Mouse (Mus musculus): ENCODE results near the gene Lsr. TPM values are rescaled to one million over a fixed set of nuclear protein-coding genes. Genes with fewer than 3 reads are reported as not detected.

Gene Lsr
- polyA plus RNA-seq, 1 experiment from 2014 or later, result 16.6 TPM

DNA sequence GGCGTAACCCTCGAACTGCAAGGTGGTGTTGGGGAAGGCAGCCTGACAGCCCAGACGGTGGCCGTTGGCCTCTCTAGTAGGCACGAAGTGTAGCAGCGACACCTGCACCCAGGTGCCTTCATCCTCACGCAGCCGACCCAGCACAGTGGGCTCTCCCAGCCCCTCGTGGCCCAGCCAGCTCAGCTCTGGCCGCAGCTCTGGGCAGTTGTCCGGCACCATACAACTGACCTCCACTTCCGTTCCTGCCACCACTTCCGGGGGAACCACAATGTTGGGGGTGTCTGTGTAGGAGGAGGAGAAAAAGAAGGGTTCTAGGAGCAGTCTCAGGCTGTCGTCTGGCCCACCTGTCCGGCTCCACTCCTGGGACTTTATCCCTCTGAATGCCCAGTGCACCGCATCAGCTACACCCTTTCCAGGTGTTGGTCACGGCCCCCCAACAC lies 64.3 kb downstream of the Lsr start:
- no peaks in the 10 kb centered on the region for H3K9me3 ChIP-seq (ENCODE audit: control insufficient read depth, low read length)
- no peaks in the 10 kb centered on the region for H3K4me1 ChIP-seq (ENCODE audit: control insufficient read depth, insufficient read depth, low read length)
- no peak for DNase-seq (ENCODE audit: low spot score)
- peak; percentile 31; the same call in 1 of the 2 replicates for ATAC-seq (ENCODE audit: insufficient read depth, low FRiP score, low TSS enrichment)
- H3K4me3 ChIP-seq (ENCODE audit: low read depth, low read length), result no peak overlapping the region
- H3K27ac ChIP-seq (ENCODE audit: low read depth, low read length), result no peak overlapping the region
- H3K36me3 ChIP-seq (ENCODE audit: control insufficient read depth, insufficient read depth, low read length), result no peaks in the 10 kb centered on the region
- 28% methylated on average over 17 of the region's 17 CpGs for WGBS
- no peak overlapping the region for H3K9ac ChIP-seq (ENCODE audit: low read length)
- no peaks in the 10 kb centered on the region for H3K27me3 ChIP-seq (ENCODE audit: control insufficient read depth, insufficient read depth, low read length)
- peak overlapping the region; percentile 51 for H3K4me2 ChIP-seq (ENCODE audit: low read depth)

GRCm38 (mm10) chr7:30908277-30908991 lies 64.8 kb downstream of the Lsr start:
- Histone ChIP-seq H3K4me1 (ENCODE audit: control insufficient read depth, insufficient read depth, low read length) (no peaks in the 10 kb centered on the region), H3K9me3 (ENCODE audit: control insufficient read depth, low read length) (no peaks in the 10 kb centered on the region), H3K27ac (ENCODE audit: low read depth, low read length) (no peak overlapping the region), H3K27me3 (ENCODE audit: control insufficient read depth, insufficient read depth, low read length) (no peaks in the 10 kb centered on the region), H3K4me2 (ENCODE audit: low read depth) (peak overlapping the region; percentile 51), H3K4me3 (ENCODE audit: low read depth, low read length) (peak overlapping the region; percentile 15), H3K36me3 (ENCODE audit: control insufficient read depth, insufficient read depth, low read length) (no peaks in the 10 kb centered on the region), H3K9ac (ENCODE audit: low read length) (no peak overlapping the region)
- DNase-seq (ENCODE audit: low spot score) (peak; percentile 53), ATAC-seq (ENCODE audit: insufficient read depth, low FRiP score, low TSS enrichment) (peak; percentile 71)
- WGBS, result 2% methylated on average over 21 of the region's 26 CpGs

Other genes starting within 250 kb of the Lsr start
- 167 and 172 TPM in 2 replicates for gene Tmem147, start 243.9 kb downstream of the Lsr start, polyA plus RNA-seq (2014; fragmentation: Nextera tagmentation; extraction: Ambion mirVana)
- gene Gapdhs, start 229.8 kb downstream of the Lsr start, polyA plus RNA-seq (2014; fragmentation: Nextera tagmentation; extraction: Ambion mirVana), result 0.27 and 0.88 TPM in 2 replicates
- 0.09 and 0.74 TPM in 2 replicates for gene Sbsn, start 222.0 kb downstream of the Lsr start, polyA plus RNA-seq (2014; fragmentation: Nextera tagmentation; extraction: Ambion mirVana)
- not detected in 2 replicates for gene Dmkn, start 209.7 kb downstream of the Lsr start, polyA plus RNA-seq (2014; fragmentation: Nextera tagmentation; extraction: Ambion mirVana)
- gene Krtdap, start 185.6 kb downstream of the Lsr start, polyA plus RNA-seq (2014; fragmentation: Nextera tagmentation; extraction: Ambion mirVana), result not detected in 2 replicates
- gene Ffar2, start 149.7 kb downstream of the Lsr start, polyA plus RNA-seq (2014; fragmentation: Nextera tagmentation; extraction: Ambion mirVana), result not detected in 2 replicates
- gene Ffar3, start 117.3 kb downstream of the Lsr start, polyA plus RNA-seq (2014; fragmentation: Nextera tagmentation; extraction: Ambion mirVana), result not detected in 2 replicates
- gene Ffar1, start 111.9 kb downstream of the Lsr start, polyA plus RNA-seq (2014; fragmentation: Nextera tagmentation; extraction: Ambion mirVana), result 0.05 TPM in 1 of 2 replicates, not detected in the other
- 0.05 TPM in 1 of 2 replicates, not detected in the other for gene Cd22, start 93.1 kb downstream of the Lsr start, polyA plus RNA-seq (2014; fragmentation: Nextera tagmentation; extraction: Ambion mirVana)
- gene Mag, start 58.6 kb downstream of the Lsr start, polyA plus RNA-seq (2014; fragmentation: Nextera tagmentation; extraction: Ambion mirVana), result 0.16 and 0.41 TPM in 2 replicates
- not detected in 2 replicates for gene Hamp2, start 48.8 kb downstream of the Lsr start, polyA plus RNA-seq (2014; fragmentation: Nextera tagmentation; extraction: Ambion mirVana)
- gene Hamp, start 29.4 kb downstream of the Lsr start, polyA plus RNA-seq (2014; fragmentation: Nextera tagmentation; extraction: Ambion mirVana), result not detected in 2 replicates
- 27.9 and 28.1 TPM in 2 replicates for gene Usf2, start 16.7 kb downstream of the Lsr start, polyA plus RNA-seq (2014; fragmentation: Nextera tagmentation; extraction: Ambion mirVana)
- 0.32 and 0.93 TPM in 2 replicates for gene Fam187b, start 326 bp upstream of the Lsr start, polyA plus RNA-seq (2014; fragmentation: Nextera tagmentation; extraction: Ambion mirVana)
- 16.2 and 17.3 TPM in 2 replicates for gene Fxyd5, start 69.0 kb upstream of the Lsr start, polyA plus RNA-seq (2014; fragmentation: Nextera tagmentation; extraction: Ambion mirVana)
- 30.5 and 36.5 TPM in 2 replicates for gene Fxyd7, start 78.0 kb upstream of the Lsr start, polyA plus RNA-seq (2014; fragmentation: Nextera tagmentation; extraction: Ambion mirVana)
- 17.0 and 21.8 TPM in 2 replicates for gene Fxyd1, start 83.7 kb upstream of the Lsr start, polyA plus RNA-seq (2014; fragmentation: Nextera tagmentation; extraction: Ambion mirVana)
- gene Lgi4, start 85.9 kb upstream of the Lsr start, polyA plus RNA-seq (2014; fragmentation: Nextera tagmentation; extraction: Ambion mirVana), result 4.6 and 4.9 TPM in 2 replicates
- gene Fxyd3, start 103.2 kb upstream of the Lsr start, polyA plus RNA-seq (2014; fragmentation: Nextera tagmentation; extraction: Ambion mirVana), result 6.0 and 7.7 TPM in 2 replicates
- 1.6 TPM in 2 replicates for gene Hpn, start 141.8 kb upstream of the Lsr start, polyA plus RNA-seq (2014; fragmentation: Nextera tagmentation; extraction: Ambion mirVana)
- gene Scn1b, start 153.5 kb upstream of the Lsr start, polyA plus RNA-seq (2014; fragmentation: Nextera tagmentation; extraction: Ambion mirVana), result 0.65 and 0.94 TPM in 2 replicates
- 144 and 159 TPM in 2 replicates for gene Gramd1a, start 182.4 kb upstream of the Lsr start, polyA plus RNA-seq (2014; fragmentation: Nextera tagmentation; extraction: Ambion mirVana)